Mouse (Mus musculus): ENCODE measurements at regions not wholly inside any gene's neighbourhood (a gene's known extent, or its start where the extent isn't known, plus 50 kb on each side); places are given as distances from the start of the nearest gene placed in this dataset.

DNA sequence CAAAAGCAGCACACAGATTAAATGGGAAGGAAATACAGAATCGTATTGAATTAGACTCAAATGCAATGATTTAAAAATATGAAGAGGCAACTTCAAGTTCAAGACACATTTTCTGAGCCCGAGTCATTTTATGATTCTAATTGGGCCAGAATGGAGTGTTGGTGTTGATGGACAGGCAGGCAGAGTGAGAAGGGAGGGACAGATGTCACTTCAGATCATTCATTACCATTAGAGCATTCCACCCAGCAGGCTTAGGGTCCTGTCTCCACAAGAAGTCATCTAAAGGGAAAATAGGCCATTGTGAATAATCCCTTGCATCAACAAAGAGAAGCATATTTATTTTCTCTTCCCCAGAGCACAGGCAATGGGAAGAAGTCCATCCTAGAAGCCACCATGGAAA, 365.6 kb downstream of the Tox3 start:
- TF ChIP-seq CTCF (IDR thresholded peaks at IDR 0.05; ENCODE audit: low read depth) (no peak), EP300 (IDR thresholded peaks at IDR 0.05; ENCODE audit: low read depth) (no peak)
